Mouse (Mus musculus) liver, embryonic 15.5 days (tissue): ENCODE results near the gene Asf1a. TPM values are rescaled to one million over a fixed set of nuclear protein-coding genes. Genes with fewer than 3 reads are reported as not detected.
A peak's percentile ranks its signal among the peaks of the same experiment; 100 is the strongest.
"Not testable (repeated sequence)": the region's sequence is repeated elsewhere in the genome, so short reads cannot be mapped to it uniquely, and the experiment has no call there.

Source experiments
- ATAC-seq: fragments of 200-750 bp; cut with Nextera tagmentation; 2 replicates; pipeline ENCODE4 v1.8.0; 2017; ENCODE audit warnings: moderate number of reproducible peaks, mild to moderate bottlenecking, moderate library complexity; ENCODE audit not compliant: insufficient read depth
- H3K27ac ChIP-seq: fragments of 300-500 bp; sonication (generic); replicated peaks from 2 replicates; pipeline ENCODE4 v1.5.1; 2015; ENCODE audit warnings: mild to moderate bottlenecking, inconsistent platforms
- H3K27me3 ChIP-seq: fragments of 300-500 bp; sonication (generic); 2 replicates; pipeline ENCODE4 v1.6.1; 2015; ENCODE audit warnings: mild to moderate bottlenecking, inconsistent platforms
- H3K36me3 ChIP-seq: fragments of 300-500 bp; sonication (generic); replicated peaks from 2 replicates; pipeline ENCODE4 v1.6.1; 2015; ENCODE audit warnings: moderate library complexity, mild to moderate bottlenecking, inconsistent platforms
- H3K4me1 ChIP-seq: fragments of 300-500 bp; sonication (generic); replicated peaks from 2 replicates; pipeline ENCODE4 v1.6.1; 2015; ENCODE audit warnings: inconsistent platforms
- H3K4me2 ChIP-seq: fragments of 300-500 bp; sonication (generic); 2 replicates; pipeline ENCODE4 v1.6.1; 2015; ENCODE audit warnings: moderate library complexity, mild to moderate bottlenecking, inconsistent platforms
- H3K4me3 ChIP-seq: fragments of 300-500 bp; sonication (generic); replicated peaks from 2 replicates; pipeline ENCODE4 v1.5.1; 2015; ENCODE audit warnings: mild to moderate bottlenecking, inconsistent platforms
- H3K9ac ChIP-seq: fragments of 300-500 bp; sonication (generic); 2 replicates; pipeline ENCODE4 v1.6.1; 2015; ENCODE audit warnings: moderate library complexity, mild to moderate bottlenecking, inconsistent platforms
- H3K9me3 ChIP-seq: fragments of 300-500 bp; sonication (generic); replicated peaks from 2 replicates; pipeline ENCODE4 v1.6.1; 2016; ENCODE audit warnings: inconsistent platforms
- WGBS: fragments of 180-500 bp; shearing (Covaris S2); methylation state at CpG from one replicate; pipeline ENCODE4 v1.1.7; 2015; ENCODE audit warnings: mixed read lengths; ENCODE audit not compliant: insufficient replicate concordance; 5-methylcytosine and 5-hydroxymethylcytosine counted together
- polyA plus RNA-seq: library from polyadenylated mRNA; unstranded; fragments of >200 nt; fragmentation: Nextera tagmentation; extraction: Ambion mirVana; gene quantifications from 2 replicates; pipeline ENCODE4 v1.2.1, GENCODE M21; 2015

Asf1a gene
- polyA plus RNA-seq, 1 experiment from 2014 or later: 74.6 TPM

GRCm38 (mm10) chr10:53605328-53605727 lies 8.8 kb downstream of the Asf1a start:
- Histone ChIP-seq H3K4me1 (no peaks in the 10 kb centered on the region; the same call in 1 of the 2 replicates), H3K9ac (no peak overlapping the region), H3K4me3 (no peak overlapping the region), H3K36me3 (peaks cover 81% of the 10 kb centered on the region), H3K27ac (no peak overlapping the region), H3K27me3 (no peaks in the 10 kb centered on the region), H3K9me3 (no peaks in the 10 kb centered on the region), H3K4me2 (no peak overlapping the region)
- 79% methylated on average over 2 of the region's 2 CpGs for WGBS
- ATAC-seq: no peak

- H3K27me3 ChIP-seq: no peaks in the 10 kb centered on the region
- no peak for ATAC-seq
- H3K4me1 ChIP-seq: no peaks in the 10 kb centered on the region
- no peak overlapping the region for H3K9ac ChIP-seq
- H3K27ac ChIP-seq: no peak overlapping the region
- H3K36me3 ChIP-seq: peaks cover 69% of the 10 kb centered on the region
- no peak overlapping the region for H3K4me2 ChIP-seq
- 48% methylated on average over 2 of the region's 2 CpGs for WGBS
- no peak overlapping the region for H3K4me3 ChIP-seq
- H3K9me3 ChIP-seq: no peaks in the 10 kb centered on the region
These were observed 11.7 kb downstream of the Asf1a start for GRCm38 (mm10) chr10:53608274-53608673.

- H3K9me3 ChIP-seq: no peaks in the 10 kb centered on the region
- no peak for ATAC-seq
- no peak overlapping the region for H3K4me3 ChIP-seq
- H3K9ac ChIP-seq: no peak overlapping the region
- H3K27me3 ChIP-seq: no peaks in the 10 kb centered on the region
- H3K4me2 ChIP-seq: no peak overlapping the region
- no peak overlapping the region for H3K27ac ChIP-seq
- peaks cover 63% of the 10 kb centered on the region for H3K36me3 ChIP-seq
- no peaks in the 10 kb centered on the region for H3K4me1 ChIP-seq
- WGBS: 88% methylated on average over 1 of the region's 1 CpGs
These were observed 15.6 kb downstream of the Asf1a start for GRCm38 (mm10) chr10:53612172-53612571.

- Histone ChIP-seq H3K4me1 (no peaks in the 10 kb centered on the region), H3K9me3 (no peaks in the 10 kb centered on the region), H3K36me3 (peaks cover 53% of the 10 kb centered on the region), H3K27ac (no peak overlapping the region), H3K9ac (no peak overlapping the region), H3K27me3 (no peaks in the 10 kb centered on the region), H3K4me3 (no peak overlapping the region), H3K4me2 (no peak overlapping the region)
- no peak for ATAC-seq
- WGBS: 24% methylated on average over 1 of the region's 1 CpGs
These were observed 17.4 kb downstream of the Asf1a start for GRCm38 (mm10) chr10:53613955-53614354.

- H3K4me1 ChIP-seq: no peaks in the 10 kb centered on the region
- ATAC-seq: no peak
- peaks cover 56% of the 10 kb centered on the region for H3K36me3 ChIP-seq
- no peak overlapping the region for H3K27ac ChIP-seq
- no peak overlapping the region for H3K4me3 ChIP-seq
- H3K27me3 ChIP-seq: no peaks in the 10 kb centered on the region
- no peaks in the 10 kb centered on the region for H3K9me3 ChIP-seq
- 68% methylated on average over 8 of the region's 8 CpGs for WGBS
- no peak overlapping the region for H3K4me2 ChIP-seq
- H3K9ac ChIP-seq: no peak overlapping the region
These were observed 19.5 kb downstream of the Asf1a start for GRCm38 (mm10) chr10:53615850-53616616.

- no peaks in the 10 kb centered on the region for H3K9me3 ChIP-seq
- H3K9ac ChIP-seq: peak overlapping the region; percentile 83
- H3K4me1 ChIP-seq: peaks cover 18% of the 10 kb centered on the region
- H3K27me3 ChIP-seq: no peaks in the 10 kb centered on the region
- peak; percentile 79 for ATAC-seq
- H3K4me3 ChIP-seq: peak overlapping the region; percentile 96
- WGBS: under 1% methylated on average over 67 of the region's 67 CpGs
- H3K27ac ChIP-seq: peak overlapping the region; percentile 93
- peaks cover 18% of the 10 kb centered on the region for H3K36me3 ChIP-seq
- H3K4me2 ChIP-seq: peak overlapping the region; percentile 78
These were observed 32.8 kb downstream of the Asf1a start for GRCm38 (mm10) chr10:53629247-53629917.

- Histone ChIP-seq H3K4me1 (peaks cover 18% of the 10 kb centered on the region), H3K4me2 (peak overlapping the region; percentile 78), H3K27me3 (no peaks in the 10 kb centered on the region), H3K27ac (peak overlapping the region; percentile 93), H3K9ac (peak overlapping the region; percentile 83), H3K36me3 (peaks cover 13% of the 10 kb centered on the region), H3K4me3 (peak overlapping the region; percentile 96), H3K9me3 (no peaks in the 10 kb centered on the region)
- peak; percentile 94 for ATAC-seq
- WGBS: under 1% methylated on average over 34 of the region's 35 CpGs
These were observed 33.3 kb downstream of the Asf1a start for GRCm38 (mm10) chr10:53629918-53630250.

GRCm38 (mm10) chr10:53630339-53630738 lies 33.8 kb downstream of the Asf1a start, which contains the start of gene Mcm9:
Gene Mcm9 (minus strand): TSS chr10:53630439.
- H3K27me3 ChIP-seq, H3K36me3 ChIP-seq, H3K9me3 ChIP-seq, ATAC-seq: not testable (repeated sequence)
- 51% methylated on average over 10 of the region's 10 CpGs for WGBS
- H3K9ac ChIP-seq: peak within 1 kb of the TSS; percentile 83
- H3K27ac ChIP-seq: peak within 1 kb of the TSS; percentile 93
- H3K4me2 ChIP-seq: peak within 1 kb of the TSS; percentile 78
- H3K4me1 ChIP-seq: peaks cover 18% of the 10 kb centered on the region
- peak within 1 kb of the TSS; percentile 96 for H3K4me3 ChIP-seq

GRCm38 (mm10) chr10:53634160-53634559 lies 37.6 kb downstream of the Asf1a start:
- WGBS: 83% methylated on average over 10 of the region's 10 CpGs
- no peak overlapping the region for H3K4me3 ChIP-seq
- no peak overlapping the region for H3K9ac ChIP-seq
- ATAC-seq: no peak
- no peak overlapping the region for H3K4me2 ChIP-seq
- H3K27ac ChIP-seq: no peak overlapping the region
- no peaks in the 10 kb centered on the region for H3K27me3 ChIP-seq
- H3K4me1 ChIP-seq: peaks cover 5% of the 10 kb centered on the region
- H3K9me3 ChIP-seq: no peaks in the 10 kb centered on the region
- H3K36me3 ChIP-seq: no peaks in the 10 kb centered on the region

GRCm38 (mm10) chr10:53635246-53635971 lies 38.9 kb downstream of the Asf1a start:
- peaks cover 2% of the 10 kb centered on the region for H3K4me1 ChIP-seq
- 22% methylated on average over 13 of the region's 13 CpGs for WGBS
- H3K27me3 ChIP-seq: no peaks in the 10 kb centered on the region

GRCm38 (mm10) chr10:53641507-53641906 lies 45.0 kb downstream of the Asf1a start:
- no peaks in the 10 kb centered on the region for H3K27me3 ChIP-seq
- no peak overlapping the region for H3K9ac ChIP-seq
- H3K9me3 ChIP-seq: no peaks in the 10 kb centered on the region
- H3K4me3 ChIP-seq: no peak overlapping the region
- no peak overlapping the region for H3K27ac ChIP-seq
- no peak overlapping the region for H3K4me2 ChIP-seq
- ATAC-seq: no peak
- no peaks in the 10 kb centered on the region for H3K4me1 ChIP-seq
- no peaks in the 10 kb centered on the region for H3K36me3 ChIP-seq

More at GRCm38 (mm10) chr10:53635246-53635971, 38.9 kb downstream of the Asf1a start:
- no peak overlapping the region for H3K27ac ChIP-seq
- no peak overlapping the region for H3K9ac ChIP-seq
- H3K9me3 ChIP-seq: no peaks in the 10 kb centered on the region
- H3K4me2 ChIP-seq: no peak overlapping the region
- H3K36me3 ChIP-seq: no peaks in the 10 kb centered on the region
- ATAC-seq: no peak
- no peak overlapping the region for H3K4me3 ChIP-seq
